In genomic region chr11:70670483-70670882, GRCm38 (mm10) we compare ENCODE assay signal across 8 mouse cellular contexts. TPM values are rescaled to one million over a fixed set of nuclear protein-coding genes. Genes with fewer than 3 reads are reported as not detected.
A peak's percentile ranks its signal among the peaks of the same experiment; 100 is the strongest.
DNase-seq lines count a peak whose midpoint lies in the region; ATAC-seq lines count a peak whose summit lies in the region.

No protein-coding gene starts in this region.

- H3K4me3 ChIP-seq in hindbrain, embryonic 10.5 days = peak overlapping the region; percentile 80
- peak overlapping the region; percentile 79 for H3K4me3 ChIP-seq in liver, embryonic 15.5 days (replicated peaks)

- DNase-seq in kidney, adult 18-20 months = peak; percentile 25
- DNase-seq in kidney, postnatal 14 days = no peak
- peak; percentile 50 to 53 for DNase-seq in adrenal gland, postnatal 36 days
- no peak for DNase-seq in hindbrain, embryonic 10.5 days (ENCODE audit: low spot score)
- DNase-seq in layer of hippocampus, postnatal 14 days (ENCODE audit: low spot score in 2 of 2) = no peak
- DNase-seq in thymus, postnatal 0 days (ENCODE audit: low spot score) = no peak
- DNase-seq in frontal cortex, adult 2 months (ENCODE audit: extremely low spot score in 1 of 2, low spot score in 1 of 2) = no peak

- H3K4me1 ChIP-seq in hindbrain, embryonic 10.5 days (replicated peaks) = peaks cover 43% of the 10 kb centered on the region
- H3K4me1 ChIP-seq in liver, embryonic 15.5 days (replicated peaks) = peaks cover 47% of the 10 kb centered on the region

- H3K9me3 ChIP-seq in hindbrain, embryonic 10.5 days = no peaks in the 10 kb centered on the region
- no peaks in the 10 kb centered on the region for H3K9me3 ChIP-seq in liver, embryonic 15.5 days (replicated peaks)

- H3K36me3 ChIP-seq in hindbrain, embryonic 10.5 days = peaks cover 56% of the 10 kb centered on the region
- peaks cover 26% of the 10 kb centered on the region; the same call in 1 of the 2 replicates for H3K36me3 ChIP-seq in liver, embryonic 15.5 days (replicated peaks)

- H3K4me2 ChIP-seq in liver, embryonic 15.5 days = peak overlapping the region; percentile 98

- H3K9ac ChIP-seq in liver, embryonic 15.5 days = peak overlapping the region; percentile 78

- WGBS in hindbrain, embryonic 10.5 days = 47% methylated on average over 14 of the region's 14 CpGs
- 55% methylated on average over 14 of the region's 14 CpGs for WGBS in liver, embryonic 15.5 days (ENCODE audit: insufficient replicate concordance)

- H3K27ac ChIP-seq in hindbrain, embryonic 10.5 days = peak overlapping the region; percentile 96
- H3K27ac ChIP-seq in liver, embryonic 15.5 days (replicated peaks) = peak overlapping the region; percentile 98

- no peak for ATAC-seq in liver, embryonic 15.5 days (ENCODE audit: insufficient read depth)

- no peaks in the 10 kb centered on the region for H3K27me3 ChIP-seq in hindbrain, embryonic 10.5 days (ENCODE audit: insufficient read depth, poor library complexity, severe bottlenecking)
- H3K27me3 ChIP-seq in liver, embryonic 15.5 days = no peaks in the 10 kb centered on the region

RNA-seq across cellular contexts. Expression of gene Spag7, which starts 1.3 kb away (rescaled TPM):
- 10 to 100 TPM; 87.1 to 88.1 TPM for total RNA-seq in adrenal gland, postnatal 36 days (2021)
- polyA plus RNA-seq in hindbrain, embryonic 10.5 days (2016; fragmentation: Nextera tagmentation; extraction: Ambion mirVana) = 185 and 191 TPM in 2 replicates
- polyA plus RNA-seq in liver, embryonic 15.5 days (2015; fragmentation: Nextera tagmentation; extraction: Ambion mirVana) = 55.1 and 59.5 TPM in 2 replicates
- total RNA-seq in layer of hippocampus, postnatal 14 days (2021) = 10 to 100 TPM; 45.8 to 53.7 TPM
- 63.7 and 85.0 TPM in 2 replicates for polyA plus RNA-seq in thymus, postnatal 0 days (2015; fragmentation: Nextera tagmentation; extraction: Ambion mirVana)
- polyA plus RNA-seq in frontal cortex, adult 2 months (2012; rRNA removed) = 93.4 and 104 TPM in 2 replicates

RNA-seq across cellular contexts. Expression of gene Eno3, which starts 13.5 kb away (rescaled TPM):
- total RNA-seq in adrenal gland, postnatal 36 days (2021) = 10 to 100 TPM; 21.2 to 35.5 TPM
- polyA plus RNA-seq in hindbrain, embryonic 10.5 days (2016; fragmentation: Nextera tagmentation; extraction: Ambion mirVana) = 39.3 and 53.3 TPM in 2 replicates
- 10.8 and 18.2 TPM in 2 replicates for polyA plus RNA-seq in liver, embryonic 15.5 days (2015; fragmentation: Nextera tagmentation; extraction: Ambion mirVana)
- 10 to 100 TPM in 1 of 2 experiments, 1 to 10 TPM in 1; 5.9 to 10.1 TPM for total RNA-seq in layer of hippocampus, postnatal 14 days (2021)
- polyA plus RNA-seq in thymus, postnatal 0 days (2015; fragmentation: Nextera tagmentation; extraction: Ambion mirVana) = 13.1 and 14.7 TPM in 2 replicates
- 23.9 and 28.4 TPM in 2 replicates for polyA plus RNA-seq in frontal cortex, adult 2 months (2012; rRNA removed)

RNA-seq across cellular contexts. Expression of gene Pfn1, which starts 16.0 kb away (rescaled TPM):
- total RNA-seq in adrenal gland, postnatal 36 days (2021) = 100 to 1,000 TPM; 853 to 925 TPM
- polyA plus RNA-seq in hindbrain, embryonic 10.5 days (2016; fragmentation: Nextera tagmentation; extraction: Ambion mirVana) = 1,872 and 1,874 TPM in 2 replicates
- polyA plus RNA-seq in liver, embryonic 15.5 days (2015; fragmentation: Nextera tagmentation; extraction: Ambion mirVana) = 927 and 1,040 TPM in 2 replicates
- total RNA-seq in layer of hippocampus, postnatal 14 days (2021) = 100 to 1,000 TPM; 340 to 380 TPM
- polyA plus RNA-seq in thymus, postnatal 0 days (2015; fragmentation: Nextera tagmentation; extraction: Ambion mirVana) = 2,783 and 3,382 TPM in 2 replicates
- polyA plus RNA-seq in frontal cortex, adult 2 months (2012; rRNA removed) = 273 and 299 TPM in 2 replicates

RNA-seq across cellular contexts. Expression of gene Camta2, which starts 17.4 kb away (rescaled TPM):
- 10 to 100 TPM; 36.5 to 45.7 TPM for total RNA-seq in adrenal gland, postnatal 36 days (2021)
- polyA plus RNA-seq in hindbrain, embryonic 10.5 days (2016; fragmentation: Nextera tagmentation; extraction: Ambion mirVana) = 10.8 and 11.8 TPM in 2 replicates
- 3.3 and 3.4 TPM in 2 replicates for polyA plus RNA-seq in liver, embryonic 15.5 days (2015; fragmentation: Nextera tagmentation; extraction: Ambion mirVana)
- 100 to 1,000 TPM; 288 to 296 TPM for total RNA-seq in layer of hippocampus, postnatal 14 days (2021)
- 6.2 and 6.9 TPM in 2 replicates for polyA plus RNA-seq in thymus, postnatal 0 days (2015; fragmentation: Nextera tagmentation; extraction: Ambion mirVana)
- polyA plus RNA-seq in frontal cortex, adult 2 months (2012; rRNA removed) = 95.6 and 121 TPM in 2 replicates

RNA-seq across cellular contexts. Expression of gene Slc25a11, which starts 23.2 kb away (rescaled TPM):
- total RNA-seq in adrenal gland, postnatal 36 days (2021) = 100 to 1,000 TPM; 127 to 165 TPM
- 144 and 155 TPM in 2 replicates for polyA plus RNA-seq in hindbrain, embryonic 10.5 days (2016; fragmentation: Nextera tagmentation; extraction: Ambion mirVana)
- polyA plus RNA-seq in liver, embryonic 15.5 days (2015; fragmentation: Nextera tagmentation; extraction: Ambion mirVana) = 70.3 and 79.4 TPM in 2 replicates
- total RNA-seq in layer of hippocampus, postnatal 14 days (2021) = 100 to 1,000 TPM; 124 to 127 TPM
- polyA plus RNA-seq in thymus, postnatal 0 days (2015; fragmentation: Nextera tagmentation; extraction: Ambion mirVana) = 137 and 139 TPM in 2 replicates
- 132 and 138 TPM in 2 replicates for polyA plus RNA-seq in frontal cortex, adult 2 months (2012; rRNA removed)

Comparison
In these comparisons a context has a peak if more than half of its experiments do, and no peak if none do; other contexts are left out.
1. DNase-seq: peak in kidney, adult 18-20 months (single experiment) and adrenal gland, postnatal 36 days (2 of 2); none in kidney, postnatal 14 days (single experiment), hindbrain, embryonic 10.5 days (single experiment), layer of hippocampus, postnatal 14 days (0 of 2), thymus, postnatal 0 days (single experiment) and frontal cortex, adult 2 months (0 of 2).